Mouse (Mus musculus) midbrain, embryonic 12.5 days (tissue): ENCODE data around the gene Gdpd3. TPM values are rescaled to one million over a fixed set of nuclear protein-coding genes. Genes with fewer than 3 reads are reported as not detected.
"Not testable (repeated sequence)": the region's sequence is repeated elsewhere in the genome, so short reads cannot be mapped to it uniquely, and the experiment has no call there.

ENCODE experiments used
- ATAC-seq: fragments of 200-750 bp; cut with Nextera tagmentation; 2 replicates; pipeline ENCODE4 v1.8.0; 2017; ENCODE audit warnings: low read depth, moderate TSS enrichment, moderate library complexity; ENCODE audit not compliant: low FRiP score
- H3K27ac ChIP-seq: fragments of 300-500 bp; sonication (generic); replicated peaks from 2 replicates; pipeline ENCODE4 v1.5.1; 2016; ENCODE audit warnings: mild to moderate bottlenecking
- H3K27me3 ChIP-seq: fragments of 300-500 bp; sonication (generic); 2 replicates; pipeline ENCODE4 v1.6.1; 2016; ENCODE audit warnings: mild to moderate bottlenecking
- H3K36me3 ChIP-seq: fragments of 300-500 bp; sonication (generic); 2 replicates; pipeline ENCODE4 v1.6.1; 2016
- H3K4me1 ChIP-seq: fragments of 300-500 bp; sonication (generic); 2 replicates; pipeline ENCODE4 v1.6.1; 2016
- H3K4me2 ChIP-seq: fragments of 300-500 bp; sonication (generic); replicated peaks from 2 replicates; pipeline ENCODE4 v1.6.1; 2016; ENCODE audit warnings: mild to moderate bottlenecking, moderate library complexity
- H3K4me3 ChIP-seq: fragments of 300-500 bp; sonication (generic); 2 replicates; pipeline ENCODE4 v1.5.1; 2016; ENCODE audit warnings: mild to moderate bottlenecking
- H3K9ac ChIP-seq: fragments of 300-500 bp; sonication (generic); replicated peaks from 2 replicates; pipeline ENCODE4 v1.6.1; 2016; ENCODE audit warnings: mild to moderate bottlenecking, moderate library complexity
- H3K9me3 ChIP-seq: fragments of 300-500 bp; sonication (generic); 2 replicates; pipeline ENCODE4 v1.6.1; 2016; ENCODE audit warnings: mild to moderate bottlenecking
- WGBS: fragments of 180-500 bp; shearing (Covaris S2); methylation state at CpG from one replicate; pipeline ENCODE4 v1.1.7; 2016; 5-methylcytosine and 5-hydroxymethylcytosine counted together
- polyA plus RNA-seq: library from polyadenylated mRNA; unstranded; fragments of >200 nt; fragmentation: Nextera tagmentation; extraction: Ambion mirVana; gene quantifications from 2 replicates; pipeline ENCODE4 v1.2.1, GENCODE M21; 2016

Gene Gdpd3
- polyA plus RNA-seq: 2.0 and 2.4 TPM in 2 replicates

- H3K9me3 ChIP-seq: no peaks in the 10 kb centered on the region
- H3K36me3 ChIP-seq: peaks cover 67% of the 10 kb centered on the region
These were observed at the start of gene Gdpd3 for GRCm38 (mm10) chr7:126766201-126766600. Gene Gdpd3 (plus strand): TSS chr7:126766334.

GRCm38 (mm10) chr7:126717566-126717965 lies 48.6 kb upstream of the Gdpd3 start:
- 84% methylated on average over 3 of the region's 3 CpGs for WGBS
- Histone ChIP-seq H3K27me3 (no peaks in the 10 kb centered on the region), H3K9ac (no peak overlapping the region), H3K4me3 (no peak overlapping the region), H3K27ac (no peak overlapping the region), H3K4me1 (no peaks in the 10 kb centered on the region), H3K4me2 (no peak overlapping the region), H3K36me3 (no peaks in the 10 kb centered on the region), H3K9me3 (0 out of 2 replicates have a peak, but pooled peaks cover 7% of the 10 kb centered on the region)
- no peak for ATAC-seq

More at GRCm38 (mm10) chr7:126766201-126766600, at the start of gene Gdpd3:
- Histone ChIP-seq H3K4me1 (peaks cover 7% of the 10 kb centered on the region; the same call in 1 of the 2 replicates), H3K4me2 (no peak within 1 kb of the TSS), H3K27ac (no peak within 1 kb of the TSS), H3K4me3 (no peak within 1 kb of the TSS), H3K9ac (no peak within 1 kb of the TSS), H3K27me3 (no peaks in the 10 kb centered on the region)
- no peak for ATAC-seq
- WGBS: 96% methylated on average over 16 of the region's 16 CpGs

- Histone ChIP-seq H3K9me3 (0 out of 2 replicates have a peak, but pooled peaks cover 7% of the 10 kb centered on the region), H3K27ac (no peak overlapping the region), H3K36me3 (no peaks in the 10 kb centered on the region), H3K4me3 (no peak overlapping the region), H3K4me2 (no peak overlapping the region), H3K9ac (no peak overlapping the region), H3K4me1 (no peaks in the 10 kb centered on the region), H3K27me3 (0 out of 2 replicates have a peak, but pooled peaks cover under 1% of the 10 kb centered on the region)
- no peak for ATAC-seq
- 95% methylated on average over 5 of the region's 5 CpGs for WGBS
These were observed 47.3 kb upstream of the Gdpd3 start for GRCm38 (mm10) chr7:126718787-126719337.

GRCm38 (mm10) chr7:126721635-126722034 lies 44.5 kb upstream of the Gdpd3 start:
- 93% methylated on average over 13 of the region's 13 CpGs for WGBS
- Histone ChIP-seq H3K4me3 (no peak overlapping the region), H3K36me3 (no peaks in the 10 kb centered on the region), H3K27me3 (0 out of 2 replicates have a peak, but pooled peaks cover 3% of the 10 kb centered on the region), H3K4me1 (no peaks in the 10 kb centered on the region), H3K4me2 (no peak overlapping the region), H3K9me3 (0 out of 2 replicates have a peak, but pooled peaks cover 7% of the 10 kb centered on the region), H3K9ac (no peak overlapping the region), H3K27ac (no peak overlapping the region)
- no peak for ATAC-seq

- Histone ChIP-seq H3K9ac (no peak overlapping the region), H3K36me3 (no peaks in the 10 kb centered on the region), H3K27me3 (0 out of 2 replicates have a peak, but pooled peaks cover 3% of the 10 kb centered on the region), H3K27ac (no peak overlapping the region), H3K4me1 (no peaks in the 10 kb centered on the region), H3K9me3 (0 out of 2 replicates have a peak, but pooled peaks cover 3% of the 10 kb centered on the region), H3K4me3 (no peak overlapping the region), H3K4me2 (no peak overlapping the region)
- WGBS: 73% methylated on average over 3 of the region's 3 CpGs
- no peak for ATAC-seq
These were observed 41.1 kb upstream of the Gdpd3 start for GRCm38 (mm10) chr7:126725077-126725476.

- Histone ChIP-seq H3K27ac (no peak overlapping the region), H3K9me3 (0 out of 2 replicates have a peak, but pooled peaks cover 3% of the 10 kb centered on the region), H3K4me2 (no peak overlapping the region), H3K36me3 (no peaks in the 10 kb centered on the region), H3K9ac (no peak overlapping the region), H3K4me3 (no peak overlapping the region), H3K4me1 (no peaks in the 10 kb centered on the region), H3K27me3 (0 out of 2 replicates have a peak, but pooled peaks cover 3% of the 10 kb centered on the region)
- 88% methylated on average over 5 of the region's 5 CpGs for WGBS
- ATAC-seq: no peak
These were observed 40.5 kb upstream of the Gdpd3 start for GRCm38 (mm10) chr7:126725667-126726066.

- not testable (repeated sequence) for H3K36me3 ChIP-seq, H3K9ac ChIP-seq, ATAC-seq, H3K27ac ChIP-seq, H3K4me3 ChIP-seq, H3K4me1 ChIP-seq, H3K4me2 ChIP-seq, H3K27me3 ChIP-seq, H3K9me3 ChIP-seq
- WGBS: 92% methylated on average over 4 of the region's 4 CpGs
These were observed 35.8 kb upstream of the Gdpd3 start for GRCm38 (mm10) chr7:126730256-126730789.

- no peak for ATAC-seq
- 86% methylated on average over 8 of the region's 8 CpGs for WGBS
- no peaks in the 10 kb centered on the region for H3K36me3 ChIP-seq
These were observed 30.0 kb upstream of the Gdpd3 start for GRCm38 (mm10) chr7:126736122-126736521.

GRCm38 (mm10) chr7:126739551-126739950 lies 26.6 kb upstream of the Gdpd3 start:
- H3K27me3 ChIP-seq: no peaks in the 10 kb centered on the region
- no peak overlapping the region for H3K9ac ChIP-seq
- no peak overlapping the region for H3K4me2 ChIP-seq
- no peak overlapping the region for H3K27ac ChIP-seq
- peaks cover 3% of the 10 kb centered on the region; the same call in 1 of the 2 replicates for H3K4me1 ChIP-seq
- no peaks in the 10 kb centered on the region for H3K9me3 ChIP-seq
- 87% methylated on average over 17 of the region's 17 CpGs for WGBS
- no peaks in the 10 kb centered on the region for H3K36me3 ChIP-seq
- H3K4me3 ChIP-seq: no peak overlapping the region
- no peak for ATAC-seq

More at GRCm38 (mm10) chr7:126736122-126736521, 30.0 kb upstream of the Gdpd3 start:
- Histone ChIP-seq H3K27me3 (no peaks in the 10 kb centered on the region), H3K4me2 (no peak overlapping the region), H3K4me1 (peaks cover 3% of the 10 kb centered on the region; the same call in 1 of the 2 replicates), H3K9ac (no peak overlapping the region), H3K4me3 (no peak overlapping the region), H3K9me3 (no peaks in the 10 kb centered on the region), H3K27ac (no peak overlapping the region)

GRCm38 (mm10) chr7:126740132-126740735 lies 25.9 kb upstream of the Gdpd3 start:
- no peaks in the 10 kb centered on the region for H3K9me3 ChIP-seq
- no peaks in the 10 kb centered on the region for H3K36me3 ChIP-seq
- no peak overlapping the region for H3K27ac ChIP-seq
- 79% methylated on average over 13 of the region's 13 CpGs for WGBS
- no peak overlapping the region for H3K4me2 ChIP-seq
- no peak overlapping the region for H3K4me3 ChIP-seq
- peaks cover 3% of the 10 kb centered on the region; the same call in 1 of the 2 replicates for H3K4me1 ChIP-seq
- no peaks in the 10 kb centered on the region for H3K27me3 ChIP-seq
- no peak for ATAC-seq
- no peak overlapping the region for H3K9ac ChIP-seq

- Histone ChIP-seq H3K4me1 (peaks cover 3% of the 10 kb centered on the region; the same call in 1 of the 2 replicates), H3K36me3 (no peaks in the 10 kb centered on the region), H3K4me2 (no peak overlapping the region), H3K9me3 (no peaks in the 10 kb centered on the region), H3K4me3 (no peak overlapping the region), H3K27ac (no peak overlapping the region), H3K27me3 (no peaks in the 10 kb centered on the region), H3K9ac (no peak overlapping the region)
- 82% methylated on average over 5 of the region's 5 CpGs for WGBS
- no peak for ATAC-seq
These were observed 25.2 kb upstream of the Gdpd3 start for GRCm38 (mm10) chr7:126740977-126741376.

- Histone ChIP-seq H3K27ac (no peak overlapping the region), H3K9ac (no peak overlapping the region), H3K27me3 (no peaks in the 10 kb centered on the region), H3K36me3 (no peaks in the 10 kb centered on the region), H3K4me3 (no peak overlapping the region), H3K4me2 (no peak overlapping the region), H3K9me3 (no peaks in the 10 kb centered on the region), H3K4me1 (peaks cover 3% of the 10 kb centered on the region; the same call in 1 of the 2 replicates)
- WGBS: 89% methylated on average over 5 of the region's 5 CpGs
- ATAC-seq: no peak
These were observed 24.7 kb upstream of the Gdpd3 start for GRCm38 (mm10) chr7:126741452-126741851.
